In the genomic region with DNA sequence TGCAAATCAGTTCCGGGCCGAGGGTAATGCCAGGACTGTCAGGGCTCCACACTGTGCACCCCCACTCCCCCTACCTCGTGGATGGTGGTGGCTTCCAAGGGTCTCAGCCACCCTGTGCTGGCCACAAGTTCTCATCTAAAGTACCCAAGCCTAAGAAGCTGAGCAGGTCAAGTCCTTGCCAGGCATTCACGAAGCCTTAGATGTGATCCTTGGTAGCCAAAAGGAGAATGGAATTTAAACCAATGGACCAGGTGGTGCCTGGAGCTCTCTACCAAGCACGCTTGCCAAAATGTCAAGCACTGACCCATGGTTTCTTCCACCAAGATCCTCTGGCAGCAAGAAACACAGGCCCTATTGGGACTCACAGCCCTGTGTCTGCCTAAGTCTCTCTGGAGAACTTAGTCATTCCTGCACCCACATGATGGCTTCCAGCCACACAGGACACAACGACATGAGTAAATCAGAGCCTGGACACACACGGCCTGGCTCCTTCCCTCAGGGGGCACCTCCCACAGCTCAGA, we compare ENCODE assay signal across 18 mouse cellular contexts. TPM values are rescaled to one million over a fixed set of nuclear protein-coding genes. Genes with fewer than 3 reads are reported as not detected.
DNase-seq lines count a peak whose midpoint lies in the region; ATAC-seq and TF ChIP-seq lines count a peak whose summit lies in the region.
"Had no signal": no experiment of that assay in that cellular context is flagged by ENCODE, and none has a peak within 500 bp of the region (broad histone marks: within the 10 kb centered on the region; RNA-seq: fewer than 3 reads in every experiment).

No protein-coding gene starts in this region.

- H3K36me3 ChIP-seq in lung, postnatal 0 days (ENCODE audit: insufficient read depth, low read length), result no peaks in the 10 kb centered on the region
- no peaks in the 10 kb centered on the region for H3K36me3 ChIP-seq in thymus, adult 2 months (ENCODE audit: control insufficient read depth, insufficient read depth, low read length)
- H3K36me3 ChIP-seq: heart, embryonic 12.5 days; liver, embryonic 15.5 days; midbrain, embryonic 12.5 days had no signal

- no peaks in the 10 kb centered on the region for H3K9me3 ChIP-seq in lung, postnatal 0 days (ENCODE audit: low read length)
- H3K9me3 ChIP-seq: heart, embryonic 12.5 days; liver, embryonic 15.5 days; midbrain, embryonic 12.5 days had no signal

- TF ChIP-seq POLR2A in cerebellum, adult 2 months (IDR thresholded peaks at IDR 0.05; ENCODE audit: borderline replicate concordance, insufficient read depth, low read length), result no peak
- TF ChIP-seq POLR2A in thymus, adult 2 months (IDR thresholded peaks at IDR 0.05; ENCODE audit: control insufficient read depth, extremely low read depth, insufficient read depth, low read length, poor library complexity), result no peak

- WGBS in lung, postnatal 0 days, result 79% methylated on average over 7 of the region's 7 CpGs
- 10% methylated on average over 7 of the region's 7 CpGs for WGBS in cerebellum, adult 2 months
- WGBS in thymus, adult 2 months, result 94% methylated on average over 7 of the region's 7 CpGs

- no peak overlapping the region for H3K9ac ChIP-seq in lung, postnatal 0 days (replicated peaks; ENCODE audit: low read depth)
- H3K9ac ChIP-seq: forebrain, postnatal 0 days; heart, embryonic 12.5 days; liver, embryonic 15.5 days; midbrain, embryonic 12.5 days had no signal

- H3K27me3 ChIP-seq in lung, postnatal 0 days (replicated peaks; ENCODE audit: insufficient read depth, low read length), result no peaks in the 10 kb centered on the region
- no peaks in the 10 kb centered on the region for H3K27me3 ChIP-seq in cerebellum, adult 2 months (ENCODE audit: control insufficient read depth, insufficient read depth, low read length)
- no peaks in the 10 kb centered on the region for H3K27me3 ChIP-seq in thymus, adult 2 months (ENCODE audit: control insufficient read depth, insufficient read depth, low read length)
- H3K27me3 ChIP-seq: heart, embryonic 12.5 days; liver, embryonic 15.5 days; midbrain, embryonic 12.5 days had no signal

- no peak for TF ChIP-seq EP300 in lung, postnatal 0 days (IDR thresholded peaks at IDR 0.05)

- H3K27ac ChIP-seq in lung, postnatal 0 days (ENCODE audit: low read length), result no peak overlapping the region
- H3K27ac ChIP-seq in cerebellum, adult 2 months (ENCODE audit: insufficient read depth, low read length), result peak overlapping the region; percentile 93
- H3K27ac ChIP-seq in thymus, adult 2 months (ENCODE audit: control insufficient read depth, insufficient read depth, low read length), result no peak overlapping the region
- H3K27ac ChIP-seq: liver, embryonic 15.5 days; midbrain, embryonic 12.5 days had no signal

- no peak overlapping the region for H3K4me3 ChIP-seq in lung, postnatal 0 days (ENCODE audit: low read depth, low read length)
- no peak overlapping the region for H3K4me3 ChIP-seq in cerebellum, adult 2 months (replicated peaks; ENCODE audit: insufficient read depth, low read depth, low read length)
- H3K4me3 ChIP-seq in thymus, adult 2 months (ENCODE audit: control insufficient read depth, insufficient read depth, low read length), result no peak overlapping the region
- H3K4me3 ChIP-seq: erythroblast, embryonic 14.5 days; heart, embryonic 12.5 days; liver, embryonic 15.5 days; midbrain, embryonic 12.5 days had no signal

- ATAC-seq in frontal cortex, adult (ENCODE audit: low TSS enrichment), result peak; percentile 46
- peak; percentile 37; the same call in 1 of the 2 replicates for ATAC-seq in lung, postnatal 0 days
- ATAC-seq: forebrain, postnatal 0 days had no signal

- H3K4me2 ChIP-seq in lung, postnatal 0 days (replicated peaks; ENCODE audit: low read depth, low read length), result no peak overlapping the region
- H3K4me2 ChIP-seq: heart, embryonic 12.5 days; liver, embryonic 15.5 days; midbrain, embryonic 12.5 days had no signal

- peaks cover 5% of the 10 kb centered on the region; the same call in 1 of the 2 replicates for H3K4me1 ChIP-seq in lung, postnatal 0 days (ENCODE audit: insufficient read depth, low read depth, low read length)
- peaks cover 52% of the 10 kb centered on the region for H3K4me1 ChIP-seq in cerebellum, adult 2 months (ENCODE audit: control insufficient read depth, insufficient read depth, low read length)
- peaks cover 40% of the 10 kb centered on the region for H3K4me1 ChIP-seq in thymus, adult 2 months (replicated peaks; ENCODE audit: control insufficient read depth, insufficient read depth, low read length)

- TF ChIP-seq CTCF in lung, postnatal 0 days (IDR thresholded peaks at IDR 0.05), result no peak
- no peak for TF ChIP-seq CTCF in cerebellum, adult 2 months (IDR thresholded peaks at IDR 0.05; ENCODE audit: borderline replicate concordance, insufficient read depth, low read depth, low read length)
- TF ChIP-seq CTCF in thymus, adult 2 months (IDR thresholded peaks at IDR 0.05; ENCODE audit: borderline replicate concordance, control insufficient read depth, extremely low read depth, insufficient read depth, low read length, poor library complexity), result no peak

- no peak for DNase-seq in frontal cortex, postnatal 36 days (ENCODE audit: low spot score in 2 of 2)
- no peak for DNase-seq in lung, postnatal 0 days (ENCODE audit: low spot score)
- no peak for DNase-seq in lung, postnatal 25 days (ENCODE audit: low spot score)
- DNase-seq in cerebellum, adult 2 months, result peak; percentile 76 to 89
- peak; percentile 56 for DNase-seq in gonadal fat pad, adult 2 months (ENCODE audit: low read depth)
- DNase-seq in thymus, adult 2 months, result no peak
- DNase-seq in thymus, postnatal 14 days, result no peak
- DNase-seq: adrenal gland, postnatal 14 days; forebrain, postnatal 0 days; gastrocnemius, postnatal 25 days; heart, postnatal 36 days; lung, postnatal 36 days; right cerebral cortex, adult 18-20 months had no signal

RNA-seq across cellular contexts. Expression of a gene that starts 11.4 kb away (rescaled TPM):
- 4.2 TPM in 2 replicates for polyA plus RNA-seq in lung, postnatal 0 days (2015; fragmentation: Nextera tagmentation; extraction: Ambion mirVana)
- 25.6 and 26.6 TPM in 2 replicates for polyA plus RNA-seq in cerebellum, adult 2 months (2012; rRNA removed)
- 11.8 and 17.0 TPM in 2 replicates for polyA plus RNA-seq in gonadal fat pad, adult 2 months (2012; rRNA removed)
- 5.0 and 6.5 TPM in 2 replicates for polyA plus RNA-seq in thymus, adult 2 months (2012; rRNA removed)
- polyA plus RNA-seq: erythroblast, embryonic 14.5 days had no signal

Comparison
In these comparisons a context has a peak if more than half of its experiments do, and no peak if none do; other contexts are left out.
1. DNase-seq: peak in cerebellum, adult 2 months (2 of 2) and gonadal fat pad, adult 2 months (single experiment); none in frontal cortex, postnatal 36 days (0 of 2), lung, postnatal 0 days (single experiment), lung, postnatal 25 days (single experiment), thymus, adult 2 months (single experiment) and thymus, postnatal 14 days (single experiment).